Mouse (Mus musculus) yolk sac, embryonic 10.5 days (tissue): ENCODE results near the gene Pah.

Experiments used
- DNase-seq: peaks from one replicate; pipeline ENCODE4 v3.0.0-alpha.2; 2017; ENCODE audit warnings: low spot score

The Pah gene

GRCm38 (mm10) chr10:87503946-87504345, 17.6 kb upstream of the Pah start:
- DNase-seq = no peak

- no peak for DNase-seq
These were observed 13.0 kb upstream of the Pah start for GRCm38 (mm10) chr10:87508581-87508980.

GRCm38 (mm10) chr10:87513052-87513451, 8.5 kb upstream of the Pah start:
- DNase-seq = no peak

- DNase-seq = peak; percentile 45
These were observed 3.0 kb upstream of the Pah start for GRCm38 (mm10) chr10:87518585-87518984.

GRCm38 (mm10) chr10:87520401-87521116, 1.0 kb upstream of the Pah start:
- DNase-seq = peak; percentile 65

GRCm38 (mm10) chr10:87534172-87534571, 12.6 kb downstream of the Pah start:
- no peak for DNase-seq

- DNase-seq = no peak
These were observed 24.2 kb downstream of the Pah start for GRCm38 (mm10) chr10:87545759-87546158.

GRCm38 (mm10) chr10:87546299-87547234, 25.0 kb downstream of the Pah start:
- DNase-seq = peak; percentile 73

- DNase-seq = peak; percentile 25
These were observed 31.1 kb downstream of the Pah start for GRCm38 (mm10) chr10:87552726-87553125.

- no peak for DNase-seq
These were observed 34.8 kb downstream of the Pah start for GRCm38 (mm10) chr10:87556441-87556840.

GRCm38 (mm10) chr10:87563818-87564217, 42.2 kb downstream of the Pah start:
- no peak for DNase-seq

GRCm38 (mm10) chr10:87565712-87566111, 44.1 kb downstream of the Pah start:
- no peak for DNase-seq

- no peak for DNase-seq
These were observed 50.9 kb downstream of the Pah start for GRCm38 (mm10) chr10:87572500-87572899.

GRCm38 (mm10) chr10:87586696-87587095, 65.1 kb downstream of the Pah start:
- peak; percentile 9 for DNase-seq

- no peak for DNase-seq
These were observed 72.3 kb downstream of the Pah start for GRCm38 (mm10) chr10:87593916-87594315.

- peak; percentile 3 for DNase-seq
These were observed 74.9 kb downstream of the Pah start for GRCm38 (mm10) chr10:87596361-87597074.

GRCm38 (mm10) chr10:87597075-87597677, 75.6 kb downstream of the Pah start:
- no peak for DNase-seq

- DNase-seq = no peak
These were observed 80.6 kb downstream of the Pah start for GRCm38 (mm10) chr10:87602151-87602550.

- no peak for DNase-seq
These were observed 103.6 kb downstream of the Pah start for GRCm38 (mm10) chr10:87625196-87625595.
